Mouse (Mus musculus): ENCODE results near the gene Gpr142.

- TF ChIP-seq CTCF (conservative IDR thresholded peaks at IDR 0.05; ENCODE audit: low read length) (no peak), POU5F1 (IDR thresholded peaks at IDR 0.05; ENCODE audit: borderline replicate concordance, low read length) (no peak), NANOG (IDR thresholded peaks at IDR 0.05; ENCODE audit: borderline replicate concordance, low read length) (no peak)
Measured at GRCm38 (mm10) chr11:114789716-114790115, 9.0 kb upstream of the Gpr142 start.

All from E14TG2a.4 (cell line).